Mouse (Mus musculus): Measurements from ENCODE around the gene Rpl13a.

DNA sequence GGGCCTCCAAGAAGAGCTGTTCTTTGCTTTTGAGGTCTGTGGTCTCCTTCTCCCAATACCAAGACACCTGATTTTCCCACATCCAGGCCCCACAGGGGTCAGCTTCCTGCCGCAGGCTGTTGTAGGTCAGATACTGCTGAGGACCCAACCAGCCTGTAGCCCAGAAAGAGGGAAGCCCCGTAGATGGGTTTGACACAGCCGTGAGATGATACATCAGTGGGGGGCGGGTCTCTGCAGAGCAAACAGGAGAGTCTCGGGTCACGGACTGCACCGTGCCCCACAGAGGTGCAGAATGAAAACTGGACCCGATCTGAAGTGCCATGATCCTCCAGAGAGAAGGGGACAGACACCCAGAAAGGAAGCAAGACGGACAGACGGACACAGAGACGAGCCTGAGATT, 26.1 kb downstream of the Rpl13a start:
- TF ChIP-seq CTCF (conservative IDR thresholded peaks at IDR 0.05; ENCODE audit: low read length) (no peak), NANOG (IDR thresholded peaks at IDR 0.05; ENCODE audit: borderline replicate concordance, low read length) (no peak)
